Mouse (Mus musculus) midbrain, embryonic 16.5 days (tissue): Measurements from ENCODE around the gene Il21r. TPM values are rescaled to one million over a fixed set of nuclear protein-coding genes. Genes with fewer than 3 reads are reported as not detected.

Experiments
- ATAC-seq: fragments of 200-750 bp; cut with Nextera tagmentation; 2 replicates; pipeline ENCODE4 v1.8.0; 2017; ENCODE audit warnings: moderate TSS enrichment
- H3K27ac ChIP-seq: fragments of 300-500 bp; sonication (generic); 2 replicates; pipeline ENCODE4 v1.5.1; 2014; ENCODE audit warnings: mild to moderate bottlenecking, low read length, mixed read lengths
- H3K27me3 ChIP-seq: fragments of 300-500 bp; sonication (generic); 2 replicates; pipeline ENCODE4 v1.6.1; 2014; ENCODE audit warnings: low read depth, low read length, mixed read lengths; ENCODE audit not compliant: control insufficient read depth, insufficient read depth
- H3K36me3 ChIP-seq: fragments of 300-500 bp; sonication (generic); 2 replicates; pipeline ENCODE4 v1.6.1; 2014; ENCODE audit warnings: mild to moderate bottlenecking, low read length, moderate library complexity, mixed read lengths; ENCODE audit not compliant: control insufficient read depth, insufficient read depth
- H3K4me1 ChIP-seq: fragments of 300-500 bp; sonication (generic); 2 replicates; pipeline ENCODE4 v1.6.1; 2014; ENCODE audit warnings: mild to moderate bottlenecking, low read length, mixed read lengths; ENCODE audit not compliant: control insufficient read depth, insufficient read depth
- H3K4me2 ChIP-seq: fragments of 300-500 bp; sonication (generic); 2 replicates; pipeline ENCODE4 v1.6.1; 2014; ENCODE audit warnings: mild to moderate bottlenecking, low read length, mixed read lengths
- H3K4me3 ChIP-seq: fragments of 300-500 bp; sonication (generic); 2 replicates; pipeline ENCODE4 v1.5.1; 2014; ENCODE audit warnings: low read depth, mild to moderate bottlenecking, low read length, moderate library complexity, mixed read lengths
- H3K9ac ChIP-seq: fragments of 300-500 bp; sonication (generic); 2 replicates; pipeline ENCODE4 v1.6.1; 2014; ENCODE audit warnings: low read depth, low read length, mixed read lengths
- H3K9me3 ChIP-seq: fragments of 300-500 bp; sonication (generic); replicated peaks from 2 replicates; pipeline ENCODE4 v1.6.1; 2014; ENCODE audit warnings: mild to moderate bottlenecking, low read length, mixed read lengths; ENCODE audit not compliant: control insufficient read depth, poor library complexity, severe bottlenecking
- WGBS: fragments of 180-500 bp; shearing (Covaris S2); extraction: QIAGEN DNeasy Blood & Tissue Kit; methylation state at CpG from one replicate; pipeline ENCODE4 v1.1.7; 2014; 5-methylcytosine and 5-hydroxymethylcytosine counted together
- polyA plus RNA-seq: library from polyadenylated mRNA; unstranded; fragments of >200 nt; fragmentation: Nextera tagmentation; extraction: Ambion mirVana; gene quantifications from 2 replicates; pipeline ENCODE4 v1.2.1, GENCODE M21; 2015

The Il21r gene
- polyA plus RNA-seq, 1 experiment from 2014 or later, result 0.28 TPM

- Histone ChIP-seq H3K4me3 (no peak overlapping the region), H3K27me3 (no peaks in the 10 kb centered on the region), H3K4me2 (no peak overlapping the region), H3K9ac (peak overlapping the region; percentile 44; the same call in 1 of the 2 replicates), H3K36me3 (peaks cover 25% of the 10 kb centered on the region), H3K4me1 (peaks cover 6% of the 10 kb centered on the region; the same call in 1 of the 2 replicates), H3K9me3 (no peaks in the 10 kb centered on the region), H3K27ac (peak overlapping the region; percentile 71)
- WGBS, result 37% methylated on average over 9 of the region's 9 CpGs
- peak; percentile 84 for ATAC-seq
Observed at GRCm38 (mm10) chr7:125638870-125639386, 35.7 kb downstream of the Il21r start.

- H3K27ac ChIP-seq, result no peak overlapping the region
- ATAC-seq, result no peak
- H3K4me1 ChIP-seq, result peaks cover 6% of the 10 kb centered on the region; the same call in 1 of the 2 replicates
- no peaks in the 10 kb centered on the region for H3K9me3 ChIP-seq
- peaks cover 63% of the 10 kb centered on the region for H3K36me3 ChIP-seq
- WGBS, result 88% methylated on average over 6 of the region's 6 CpGs
- no peak overlapping the region for H3K4me3 ChIP-seq
- no peak overlapping the region for H3K9ac ChIP-seq
- no peak overlapping the region for H3K4me2 ChIP-seq
- H3K27me3 ChIP-seq, result no peaks in the 10 kb centered on the region
Observed at GRCm38 (mm10) chr7:125643880-125644279, 40.7 kb downstream of the Il21r start.

- no peak overlapping the region for H3K27ac ChIP-seq
- no peaks in the 10 kb centered on the region for H3K4me1 ChIP-seq
- no peak overlapping the region for H3K4me2 ChIP-seq
- ATAC-seq, result no peak
- H3K9ac ChIP-seq, result no peak overlapping the region
- no peak overlapping the region for H3K4me3 ChIP-seq
- H3K27me3 ChIP-seq, result no peaks in the 10 kb centered on the region
- H3K36me3 ChIP-seq, result peaks cover 70% of the 10 kb centered on the region
- H3K9me3 ChIP-seq, result no peaks in the 10 kb centered on the region
- WGBS, result 85% methylated on average over 7 of the region's 7 CpGs
Observed at GRCm38 (mm10) chr7:125645413-125645812, 42.2 kb downstream of the Il21r start.

GRCm38 (mm10) chr7:125649013-125649412 lies 45.8 kb downstream of the Il21r start:
- H3K9me3 ChIP-seq, result no peaks in the 10 kb centered on the region
- no peak overlapping the region for H3K4me3 ChIP-seq
- WGBS, result 96% methylated on average over 1 of the region's 1 CpGs
- H3K4me2 ChIP-seq, result no peak overlapping the region
- no peak for ATAC-seq
- no peak overlapping the region for H3K27ac ChIP-seq
- peaks cover 58% of the 10 kb centered on the region for H3K36me3 ChIP-seq
- H3K9ac ChIP-seq, result no peak overlapping the region
- no peaks in the 10 kb centered on the region for H3K4me1 ChIP-seq
- H3K27me3 ChIP-seq, result no peaks in the 10 kb centered on the region

- no peak for ATAC-seq
- Histone ChIP-seq H3K27me3 (no peaks in the 10 kb centered on the region), H3K4me2 (no peak overlapping the region), H3K9me3 (no peaks in the 10 kb centered on the region), H3K4me1 (no peaks in the 10 kb centered on the region), H3K4me3 (no peak overlapping the region), H3K36me3 (peaks cover 55% of the 10 kb centered on the region), H3K27ac (no peak overlapping the region), H3K9ac (no peak overlapping the region)
- 95% methylated on average over 6 of the region's 6 CpGs for WGBS
Observed at GRCm38 (mm10) chr7:125657511-125657910, 54.3 kb downstream of the Il21r start.

- Histone ChIP-seq H3K27ac (no peak overlapping the region), H3K9ac (no peak overlapping the region), H3K9me3 (no peaks in the 10 kb centered on the region), H3K27me3 (no peaks in the 10 kb centered on the region), H3K4me1 (no peaks in the 10 kb centered on the region), H3K4me2 (no peak overlapping the region), H3K4me3 (no peak overlapping the region), H3K36me3 (peaks cover 49% of the 10 kb centered on the region)
- WGBS, result 85% methylated on average over 3 of the region's 3 CpGs
- ATAC-seq, result no peak
Observed at GRCm38 (mm10) chr7:125663654-125664053, 60.4 kb downstream of the Il21r start.

- H3K27ac ChIP-seq, result no peak overlapping the region
- peaks cover 69% of the 10 kb centered on the region for H3K36me3 ChIP-seq
- ATAC-seq, result no peak
- H3K4me3 ChIP-seq, result no peak overlapping the region
- H3K4me1 ChIP-seq, result no peaks in the 10 kb centered on the region
- no peak overlapping the region for H3K4me2 ChIP-seq
- WGBS, result 89% methylated on average over 6 of the region's 6 CpGs
- H3K9me3 ChIP-seq, result no peaks in the 10 kb centered on the region
- no peak overlapping the region for H3K9ac ChIP-seq
- no peaks in the 10 kb centered on the region for H3K27me3 ChIP-seq
Observed at GRCm38 (mm10) chr7:125670865-125671264, 67.6 kb downstream of the Il21r start.

- Histone ChIP-seq H3K9ac (no peak overlapping the region), H3K4me3 (no peak overlapping the region), H3K27me3 (no peaks in the 10 kb centered on the region), H3K4me2 (no peak overlapping the region), H3K27ac (no peak overlapping the region), H3K9me3 (no peaks in the 10 kb centered on the region), H3K36me3 (peaks cover 73% of the 10 kb centered on the region), H3K4me1 (no peaks in the 10 kb centered on the region)
- WGBS, result 92% methylated on average over 8 of the region's 8 CpGs
- no peak for ATAC-seq
Observed at GRCm38 (mm10) chr7:125671396-125671795, 68.2 kb downstream of the Il21r start.

- WGBS, result 83% methylated on average over 2 of the region's 2 CpGs
- no peak overlapping the region for H3K27ac ChIP-seq
Observed at GRCm38 (mm10) chr7:125674916-125675315, 71.7 kb downstream of the Il21r start.

More at GRCm38 (mm10) chr7:125674916-125675315, 71.7 kb downstream of the Il21r start:
- Histone ChIP-seq H3K9me3 (no peaks in the 10 kb centered on the region), H3K4me3 (no peak overlapping the region), H3K27me3 (no peaks in the 10 kb centered on the region), H3K4me2 (no peak overlapping the region), H3K4me1 (no peaks in the 10 kb centered on the region), H3K36me3 (peaks cover 69% of the 10 kb centered on the region), H3K9ac (no peak overlapping the region)
- no peak for ATAC-seq
